Mouse (Mus musculus) embryonic fibroblast, embryonic 13.5 days (primary cell): Measurements from ENCODE around the gene Wdr47. TPM values are rescaled to one million over a fixed set of nuclear protein-coding genes. Genes with fewer than 3 reads are reported as not detected.
A peak's percentile ranks its signal among the peaks of the same experiment; 100 is the strongest.
"Not testable (repeated sequence)": the region's sequence is repeated elsewhere in the genome, so short reads cannot be mapped to it uniquely, and the experiment has no call there.

Experiments
- H3K27ac ChIP-seq: 2 replicates; pipeline ENCODE4 v1.5.1; 2012; ENCODE audit warnings: low read length, control low read depth, inconsistent platforms; ENCODE audit not compliant: insufficient read depth
- H3K4me1 ChIP-seq: 2 replicates; pipeline ENCODE4 v1.6.1; 2011; ENCODE audit warnings: low read length; ENCODE audit not compliant: control insufficient read depth, insufficient read depth
- H3K4me3 ChIP-seq: 2 replicates; pipeline ENCODE4 v1.5.1; 2011; ENCODE audit warnings: mild to moderate bottlenecking, control low read depth, low read length; ENCODE audit not compliant: insufficient read depth
- CTCF ChIP-seq: IDR thresholded peaks from 2 replicates; pipeline ENCODE4 v1.5.1; 2011; ENCODE audit warnings: mild to moderate bottlenecking, control low read depth, low read length, moderate library complexity, borderline replicate concordance; ENCODE audit not compliant: insufficient read depth
- POLR2A ChIP-seq: IDR thresholded peaks from 2 replicates; pipeline ENCODE4 v1.6.1; 2011; ENCODE audit warnings: low read depth, mild to moderate bottlenecking, control low read depth, low read length, moderate library complexity
- polyA plus RNA-seq: library from polyadenylated mRNA; stranded (reverse); fragments of >200 nt; gene quantifications from 2 replicates; pipeline ENCODE4 v1.2.4, GENCODE M21; 2011; ENCODE audit warnings: low read depth; ENCODE audit not compliant: missing spikeins, insufficient read length

The Wdr47 gene
- polyA plus RNA-seq, 1 experiment: 17.9 TPM

GRCm38 (mm10) chr3:108654566-108654965, 63.5 kb downstream of the Wdr47 start:
- H3K27ac ChIP-seq: no peak overlapping the region
- H3K4me1 ChIP-seq: no peaks in the 10 kb centered on the region
- TF ChIP-seq POLR2A: no peak
- TF ChIP-seq CTCF: no peak
- peak overlapping the region; percentile 62 for H3K4me3 ChIP-seq

GRCm38 (mm10) chr3:108655486-108655885, 64.4 kb downstream of the Wdr47 start:
- Histone ChIP-seq H3K4me1 (no peaks in the 10 kb centered on the region), H3K4me3 (no peak overlapping the region), H3K27ac (no peak overlapping the region)
- TF ChIP-seq CTCF: no peak
- no peak for TF ChIP-seq POLR2A

GRCm38 (mm10) chr3:108658612-108659011, 67.5 kb downstream of the Wdr47 start:
- TF ChIP-seq CTCF (no peak), POLR2A (no peak)
- Histone ChIP-seq H3K27ac (no peak overlapping the region), H3K4me1 (no peaks in the 10 kb centered on the region), H3K4me3 (no peak overlapping the region)

- Histone ChIP-seq H3K27ac (no peak overlapping the region), H3K4me1 (no peaks in the 10 kb centered on the region), H3K4me3 (no peak overlapping the region)
- TF ChIP-seq CTCF (peak; percentile 32; the same call in 1 of the 2 replicates), POLR2A (no peak)
Measured at GRCm38 (mm10) chr3:108660941-108661340, 69.9 kb downstream of the Wdr47 start.

GRCm38 (mm10) chr3:108676616-108677015, 85.5 kb downstream of the Wdr47 start:
- Histone ChIP-seq H3K4me3 (no peak overlapping the region), H3K27ac (no peak overlapping the region), H3K4me1 (no peaks in the 10 kb centered on the region)
- TF ChIP-seq POLR2A (no peak), CTCF (no peak)

GRCm38 (mm10) chr3:108681004-108681403, 89.9 kb downstream of the Wdr47 start:
- Histone ChIP-seq H3K27ac (no peak overlapping the region), H3K4me3 (no peak overlapping the region), H3K4me1 (no peaks in the 10 kb centered on the region)
- TF ChIP-seq POLR2A (no peak), CTCF (no peak)

GRCm38 (mm10) chr3:108683597-108683996, 92.5 kb downstream of the Wdr47 start:
- not testable (repeated sequence) for H3K27ac ChIP-seq, H3K4me1 ChIP-seq, H3K4me3 ChIP-seq

- H3K4me3 ChIP-seq: no peak overlapping the region
- TF ChIP-seq CTCF: no peak
- no peak for TF ChIP-seq POLR2A
- H3K4me1 ChIP-seq: peaks cover 3% of the 10 kb centered on the region; the same call in 1 of the 2 replicates
- H3K27ac ChIP-seq: no peak overlapping the region
Measured at GRCm38 (mm10) chr3:108685701-108686100, 94.6 kb downstream of the Wdr47 start.

- TF ChIP-seq POLR2A (no peak), CTCF (no peak)
- no peak overlapping the region; the same call in 1 of the 2 replicates for H3K27ac ChIP-seq
- no peak overlapping the region for H3K4me3 ChIP-seq
- peaks cover 3% of the 10 kb centered on the region; the same call in 1 of the 2 replicates for H3K4me1 ChIP-seq
Measured at GRCm38 (mm10) chr3:108689015-108689441, 97.9 kb downstream of the Wdr47 start.

- H3K4me3 ChIP-seq: no peak overlapping the region
- peaks cover 3% of the 10 kb centered on the region; the same call in 1 of the 2 replicates for H3K4me1 ChIP-seq
- peak overlapping the region; percentile 31; the same call in 1 of the 2 replicates for H3K27ac ChIP-seq
- TF ChIP-seq CTCF (no peak), POLR2A (no peak)
Measured at GRCm38 (mm10) chr3:108689446-108689845, 98.4 kb downstream of the Wdr47 start.

GRCm38 (mm10) chr3:108689979-108690378, 98.9 kb downstream of the Wdr47 start:
- no peak overlapping the region for H3K4me3 ChIP-seq
- TF ChIP-seq POLR2A: no peak
- TF ChIP-seq CTCF: no peak
- peaks cover 3% of the 10 kb centered on the region; the same call in 1 of the 2 replicates for H3K4me1 ChIP-seq
- peak overlapping the region; percentile 68 for H3K27ac ChIP-seq
